Comparison of ENCODE assay signal across 8 mouse cellular contexts in the genomic region with DNA sequence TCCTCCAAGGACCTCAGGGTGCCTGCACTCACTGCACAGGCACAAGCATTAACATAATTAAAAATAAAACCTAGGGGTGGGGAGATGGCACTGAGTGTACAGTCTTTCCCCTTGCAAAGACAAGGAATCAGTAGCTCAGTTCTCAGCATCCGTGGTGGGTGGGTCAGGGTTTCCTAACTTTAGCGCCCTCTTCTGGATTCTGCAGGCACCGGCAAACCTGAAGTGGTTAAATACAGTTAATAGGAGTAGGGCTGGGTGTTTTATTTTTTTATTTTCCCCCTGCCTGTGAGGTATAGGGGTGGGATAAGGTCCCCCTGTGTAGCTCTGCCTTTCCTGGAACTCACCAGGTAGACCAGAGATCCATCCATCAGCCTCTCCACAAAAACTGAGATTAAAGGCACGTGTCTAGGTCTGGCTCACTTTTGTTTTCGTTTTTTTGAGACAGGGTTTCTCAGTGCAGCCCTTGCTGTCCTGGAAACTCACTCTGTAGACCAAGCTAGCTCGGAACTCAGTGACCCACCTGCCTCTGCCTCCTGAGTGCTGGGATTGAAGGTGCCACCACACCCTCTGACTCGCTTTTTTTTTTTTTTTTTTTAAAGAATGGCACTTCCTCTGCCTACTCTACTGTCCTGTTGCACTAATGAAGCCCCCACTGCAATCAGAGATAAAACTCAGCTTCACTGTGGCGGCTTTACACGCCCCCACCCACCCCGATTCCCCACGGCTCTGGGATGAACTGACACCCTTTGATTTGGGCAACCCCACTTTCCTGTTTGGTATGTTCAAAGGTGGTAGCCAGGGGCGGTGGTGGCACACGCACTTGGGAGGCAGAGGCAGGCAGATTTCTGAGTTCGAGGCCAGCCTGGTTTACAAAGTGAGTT. TPM values are rescaled to one million over a fixed set of nuclear protein-coding genes. Genes with fewer than 3 reads are reported as not detected.
DNase-seq lines count a peak whose midpoint lies in the region; ATAC-seq lines count a peak whose summit lies in the region.

No protein-coding gene starts in this region.

- no peak overlapping the region for H3K27ac ChIP-seq in forebrain, embryonic 15.5 days (replicated peaks)
- H3K27ac ChIP-seq in midbrain, embryonic 14.5 days (replicated peaks; ENCODE audit: low read depth, low read length), result no peak overlapping the region

- WGBS in forebrain, embryonic 15.5 days, result 58% methylated on average over 14 of the region's 14 CpGs
- 56% methylated on average over 14 of the region's 14 CpGs for WGBS in midbrain, embryonic 14.5 days

- H3K9me3 ChIP-seq in forebrain, embryonic 15.5 days, result no peaks in the 10 kb centered on the region
- no peaks in the 10 kb centered on the region for H3K9me3 ChIP-seq in midbrain, embryonic 14.5 days (ENCODE audit: control insufficient read depth, low read length)

- 0 out of 2 replicates have a peak, but pooled peaks cover 4% of the 10 kb centered on the region for H3K27me3 ChIP-seq in forebrain, embryonic 15.5 days
- no peaks in the 10 kb centered on the region for H3K27me3 ChIP-seq in midbrain, embryonic 14.5 days (ENCODE audit: control insufficient read depth, insufficient read depth, low read length)

- no peak for ATAC-seq in forebrain, embryonic 15.5 days (replicated peaks)
- no peak for ATAC-seq in midbrain, embryonic 14.5 days (ENCODE audit: low FRiP score, low TSS enrichment)

- peak overlapping the region; percentile 98 for H3K4me2 ChIP-seq in forebrain, embryonic 15.5 days (replicated peaks)
- H3K4me2 ChIP-seq in midbrain, embryonic 14.5 days (ENCODE audit: low read length), result peak overlapping the region; percentile 94

- peaks cover 34% of the 10 kb centered on the region for H3K4me1 ChIP-seq in forebrain, embryonic 15.5 days
- peaks cover 26% of the 10 kb centered on the region for H3K4me1 ChIP-seq in midbrain, embryonic 14.5 days (ENCODE audit: control insufficient read depth, insufficient read depth, low read length)

- DNase-seq in layer of hippocampus, adult 9-10 months (ENCODE audit: low spot score), result peak; percentile 49
- DNase-seq in layer of hippocampus, postnatal 36 days, result no peak
- DNase-seq in T-cell, adult 2 months (ENCODE audit: low spot score), result peak; percentile 56
- peak; percentile 44 for DNase-seq in kidney, postnatal 14 days
- DNase-seq in midbrain, embryonic 14.5 days, result peak; percentile 68
- DNase-seq in frontal cortex, postnatal 14 days (ENCODE audit: low spot score in 2 of 2), result no peak
- no peak for DNase-seq in cerebellum, postnatal 36 days

- H3K4me3 ChIP-seq in forebrain, embryonic 15.5 days, result peak overlapping the region; percentile 93; the same call in 1 of the 2 replicates
- H3K4me3 ChIP-seq in midbrain, embryonic 14.5 days (replicated peaks; ENCODE audit: low read depth, low read length), result peak overlapping the region; percentile 75

- peaks cover 34% of the 10 kb centered on the region for H3K36me3 ChIP-seq in forebrain, embryonic 15.5 days
- H3K36me3 ChIP-seq in midbrain, embryonic 14.5 days (ENCODE audit: control insufficient read depth, insufficient read depth, low read length), result peaks cover 39% of the 10 kb centered on the region

- no peak overlapping the region; the same call in 1 of the 2 replicates for H3K9ac ChIP-seq in forebrain, embryonic 15.5 days (replicated peaks)
- H3K9ac ChIP-seq in midbrain, embryonic 14.5 days (replicated peaks; ENCODE audit: low read length), result peak overlapping the region; percentile 76; the same call in 1 of the 2 replicates

RNA-seq across cellular contexts. Expression of gene Lrrc73, which starts 0.5 kb away (rescaled TPM):
- total RNA-seq in layer of hippocampus, postnatal 36 days (2021), result 10 to 100 TPM; 60.4 to 63.5 TPM
- 10.0 and 12.0 TPM in 2 replicates for polyA plus RNA-seq in forebrain, embryonic 15.5 days (2015; fragmentation: Nextera tagmentation; extraction: Ambion mirVana)
- 12.0 and 17.4 TPM in 2 replicates for polyA plus RNA-seq in midbrain, embryonic 14.5 days (2014; fragmentation: Nextera tagmentation; extraction: Ambion mirVana)

RNA-seq across cellular contexts. Expression of gene Yipf3, which starts 4.9 kb away (rescaled TPM):
- total RNA-seq in layer of hippocampus, postnatal 36 days (2021), result 10 to 100 TPM; 78.7 to 92.4 TPM
- 91.5 and 93.8 TPM in 2 replicates for polyA plus RNA-seq in forebrain, embryonic 15.5 days (2015; fragmentation: Nextera tagmentation; extraction: Ambion mirVana)
- polyA plus RNA-seq in midbrain, embryonic 14.5 days (2014; fragmentation: Nextera tagmentation; extraction: Ambion mirVana), result 86.7 and 90.0 TPM in 2 replicates

RNA-seq across cellular contexts. Expression of gene Polr1c, which starts 5.0 kb away (rescaled TPM):
- total RNA-seq in layer of hippocampus, postnatal 36 days (2021), result 10 to 100 TPM; 34.5 to 35.1 TPM
- 89.5 and 97.2 TPM in 2 replicates for polyA plus RNA-seq in forebrain, embryonic 15.5 days (2015; fragmentation: Nextera tagmentation; extraction: Ambion mirVana)
- 89.8 and 91.0 TPM in 2 replicates for polyA plus RNA-seq in midbrain, embryonic 14.5 days (2014; fragmentation: Nextera tagmentation; extraction: Ambion mirVana)

RNA-seq across cellular contexts. Expression of gene Tjap1, which starts 30.0 kb away (rescaled TPM):
- 10 to 100 TPM; 50.4 to 72.7 TPM for total RNA-seq in layer of hippocampus, postnatal 36 days (2021)
- polyA plus RNA-seq in forebrain, embryonic 15.5 days (2015; fragmentation: Nextera tagmentation; extraction: Ambion mirVana), result 31.5 and 37.1 TPM in 2 replicates
- polyA plus RNA-seq in midbrain, embryonic 14.5 days (2014; fragmentation: Nextera tagmentation; extraction: Ambion mirVana), result 23.5 and 24.1 TPM in 2 replicates

RNA-seq across cellular contexts. Expression of gene Dlk2, which starts 44.4 kb away (rescaled TPM):
- total RNA-seq in layer of hippocampus, postnatal 36 days (2021), result 10 to 100 TPM; 46.9 to 52.4 TPM
- 7.2 and 9.2 TPM in 2 replicates for polyA plus RNA-seq in forebrain, embryonic 15.5 days (2015; fragmentation: Nextera tagmentation; extraction: Ambion mirVana)
- polyA plus RNA-seq in midbrain, embryonic 14.5 days (2014; fragmentation: Nextera tagmentation; extraction: Ambion mirVana), result 13.7 and 22.2 TPM in 2 replicates

Comparison
In these comparisons a context has a peak if more than half of its experiments do, and no peak if none do; other contexts are left out.
1. DNase-seq: peak in layer of hippocampus, adult 9-10 months (single experiment), T-cell, adult 2 months (single experiment), kidney, postnatal 14 days (single experiment) and midbrain, embryonic 14.5 days (single experiment); none in layer of hippocampus, postnatal 36 days (0 of 2), frontal cortex, postnatal 14 days (0 of 2) and cerebellum, postnatal 36 days (0 of 2).